Mouse (Mus musculus) stomach, postnatal 0 days (tissue): ENCODE data around the gene Brca1.

ENCODE experiments used
- CTCF ChIP-seq: IDR thresholded peaks from 2 replicates; pipeline ENCODE4 v1.5.1; 2016; ENCODE audit warnings: antibody characterized with exemption, low read depth, mild to moderate bottlenecking, moderate library complexity
- EP300 ChIP-seq: optimal IDR thresholded peaks from 2 replicates; pipeline ENCODE3; 2016; ENCODE audit warnings: antibody characterized with exemption

GRCm38 (mm10) chr11:101446319-101446718 is 105.4 kb downstream of the Brca1 start:
- TF ChIP-seq CTCF = no peak
- no peak for TF ChIP-seq EP300
